In genomic region chr10:80329273-80330081, GRCm38 (mm10) we compare ENCODE assay signal across 8 mouse cellular contexts. TPM values are rescaled to one million over a fixed set of nuclear protein-coding genes. Genes with fewer than 3 reads are reported as not detected.
DNase-seq lines count a peak whose midpoint lies in the region; ATAC-seq lines count a peak whose summit lies in the region.

Pcsk4 (minus strand) TSS chr10:80329498.
Reep6 (plus strand) TSS chr10:80329953.

- DNase-seq in WW6 (ENCODE audit: low read depth, low spot score): peak; percentile 98
- DNase-seq in cerebellum, postnatal 4 days (ENCODE audit: low spot score in 2 of 2): peak; percentile 95 to 97
- DNase-seq in gastrocnemius, adult 18-20 months (ENCODE audit: low spot score): peak; percentile 97
- DNase-seq in left cerebral cortex, adult 18-20 months (ENCODE audit: low spot score in 2 of 2): peak; percentile 85 to 92
- DNase-seq in right cerebral cortex, adult 2 months (ENCODE audit: low spot score in 2 of 2): peak; percentile 93 to 94
- peak; percentile 97 for DNase-seq in urinary bladder, postnatal 14 days (ENCODE audit: low spot score)

- peak within 1 kb of the TSS; percentile 59 for H3K4me3 ChIP-seq in hindbrain, embryonic 16.5 days (ENCODE audit: low read length)

- no peaks in the 10 kb centered on the region for H3K36me3 ChIP-seq in hindbrain, embryonic 16.5 days (ENCODE audit: control insufficient read depth, insufficient read depth, low read length)

- H3K9ac ChIP-seq in hindbrain, embryonic 16.5 days (ENCODE audit: low read depth, low read length): peak within 1 kb of the TSS; percentile 66

- peaks cover 8% of the 10 kb centered on the region for H3K4me1 ChIP-seq in hindbrain, embryonic 16.5 days (ENCODE audit: control insufficient read depth, insufficient read depth, low read depth, low read length)

- peak within 1 kb of the TSS; percentile 95 for H3K4me2 ChIP-seq in hindbrain, embryonic 16.5 days (ENCODE audit: low read length)

- no peaks in the 10 kb centered on the region for H3K9me3 ChIP-seq in hindbrain, embryonic 16.5 days (ENCODE audit: control insufficient read depth, low read length)

- H3K27ac ChIP-seq in hindbrain, embryonic 16.5 days (ENCODE audit: low read depth, low read length): no peak within 1 kb of the TSS

- H3K27me3 ChIP-seq in hindbrain, embryonic 16.5 days (replicated peaks; ENCODE audit: control insufficient read depth, insufficient read depth, low read length): no peaks in the 10 kb centered on the region

- ATAC-seq in hindbrain, embryonic 16.5 days: peak; percentile 95
- ATAC-seq in megakaryocyte, adult 5-6 weeks (ENCODE audit: poor library complexity, severe bottlenecking): peak; percentile 93

- WGBS in hindbrain, embryonic 16.5 days: 5% methylated on average over 36 of the region's 36 CpGs

RNA-seq across cellular contexts. Expression of gene Pcsk4, which starts in this region (rescaled TPM):
- under 1 TPM; 0.78 to 0.97 TPM for total RNA-seq in gastrocnemius, adult 18-20 months (2021)
- polyA plus RNA-seq in hindbrain, embryonic 16.5 days (2015; fragmentation: Nextera tagmentation; extraction: Ambion mirVana): 8.1 and 8.5 TPM in 2 replicates
- 1 to 10 TPM; 4.8 to 6.9 TPM for total RNA-seq in left cerebral cortex, adult 18-20 months (2021)
- total RNA-seq in megakaryocyte, adult 5-6 weeks (2015): 0.32 and 0.83 TPM in 2 replicates
- total RNA-seq in megakaryocyte, adult 5-6 weeks (2017): not detected in 2 replicates

RNA-seq across cellular contexts. Expression of gene Reep6, which starts in this region (rescaled TPM):
- 1 to 10 TPM; 3.4 to 4.1 TPM for total RNA-seq in gastrocnemius, adult 18-20 months (2021)
- polyA plus RNA-seq in hindbrain, embryonic 16.5 days (2015; fragmentation: Nextera tagmentation; extraction: Ambion mirVana): 7.5 and 7.6 TPM in 2 replicates
- 10 to 100 TPM; 13.4 to 13.5 TPM for total RNA-seq in left cerebral cortex, adult 18-20 months (2021)
- total RNA-seq in megakaryocyte, adult 5-6 weeks (2015): 0.16 and 0.96 TPM in 2 replicates
- total RNA-seq in megakaryocyte, adult 5-6 weeks (2017): 0.37 TPM in 1 of 2 replicates, not detected in the other

Comparison
In these comparisons a context has a peak if more than half of its experiments do, and no peak if none do; other contexts are left out.
1. Peak in ATAC-seq in megakaryocyte, adult 5-6 weeks; RNA of the genes that start here not detected or under 1 TPM.